Mouse (Mus musculus): ENCODE data around the gene Wdtc1.
A peak's percentile ranks its signal among the peaks of the same experiment; 100 is the strongest.

Gene Wdtc1

DNA sequence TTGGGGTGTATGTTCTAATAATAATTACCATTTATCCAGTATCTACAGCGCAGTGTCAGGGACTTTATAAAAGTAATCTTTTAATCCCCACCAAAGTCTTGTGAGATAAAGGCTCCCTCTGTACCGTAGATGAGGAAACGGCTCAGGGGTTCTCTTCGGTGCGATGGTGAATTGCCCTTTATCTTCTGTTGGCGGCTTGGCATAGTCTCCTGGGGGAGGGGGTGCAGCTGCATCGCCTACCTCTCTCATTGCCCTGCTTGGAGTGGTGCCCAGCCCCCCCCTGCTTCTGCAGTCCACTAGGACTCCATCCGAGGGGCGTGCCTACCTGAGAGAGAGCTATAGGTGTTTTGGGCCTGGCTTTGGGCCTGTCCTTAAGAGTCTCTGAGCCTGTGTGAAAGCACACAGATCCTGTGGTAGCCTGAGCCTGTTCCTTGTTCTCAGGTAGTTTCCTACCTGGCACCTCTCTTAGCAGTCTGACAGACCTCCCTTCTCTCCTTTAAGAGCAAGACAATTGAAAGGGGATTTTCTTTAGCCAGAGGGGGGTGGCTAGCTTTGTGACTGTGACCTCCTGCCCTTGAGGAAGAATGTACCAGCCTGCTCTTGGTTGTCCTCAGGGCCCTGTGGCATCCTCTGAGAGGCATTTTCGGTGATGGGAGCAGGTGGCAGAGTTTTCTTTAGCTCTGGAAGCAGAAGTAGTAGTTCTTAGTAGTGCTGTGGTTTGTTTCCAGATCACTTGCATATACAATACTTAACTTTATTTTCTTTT is 22.7 kb upstream of the Wdtc1 start:
- DNase-seq, result peak; percentile 36 to 40

- peak; percentile 20 to 24 for DNase-seq
These were observed 20.7 kb upstream of the Wdtc1 start for GRCm38 (mm10) chr4:133374011-133374410.

DNA sequence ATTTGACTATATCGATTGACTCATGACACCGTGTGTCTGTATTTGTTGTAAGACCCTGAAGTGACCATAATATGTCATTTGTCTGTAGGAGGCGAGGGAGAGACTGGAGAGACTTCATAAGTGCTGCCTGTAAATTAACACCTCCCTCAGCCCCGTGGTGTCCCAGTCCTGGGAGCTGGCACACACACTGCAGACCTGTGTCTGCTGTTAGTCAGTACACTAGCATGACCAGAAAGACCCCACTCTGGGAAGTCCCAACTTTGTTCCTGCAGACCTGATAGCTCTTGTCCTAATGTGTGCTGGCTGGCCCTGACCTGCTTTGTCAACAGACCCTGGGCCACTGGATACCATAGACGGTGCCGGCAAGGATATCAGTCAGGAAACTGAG is 19.0 kb upstream of the Wdtc1 start:
- peak; percentile 32 to 47 for DNase-seq

GRCm38 (mm10) chr4:133371621-133372277 is 18.5 kb upstream of the Wdtc1 start:
- DNase-seq, result peak in 1 of 2 experiments; percentile 47

GRCm38 (mm10) chr4:133370298-133371274 is 17.3 kb upstream of the Wdtc1 start:
- peak; percentile 40 to 49 for DNase-seq

DNA sequence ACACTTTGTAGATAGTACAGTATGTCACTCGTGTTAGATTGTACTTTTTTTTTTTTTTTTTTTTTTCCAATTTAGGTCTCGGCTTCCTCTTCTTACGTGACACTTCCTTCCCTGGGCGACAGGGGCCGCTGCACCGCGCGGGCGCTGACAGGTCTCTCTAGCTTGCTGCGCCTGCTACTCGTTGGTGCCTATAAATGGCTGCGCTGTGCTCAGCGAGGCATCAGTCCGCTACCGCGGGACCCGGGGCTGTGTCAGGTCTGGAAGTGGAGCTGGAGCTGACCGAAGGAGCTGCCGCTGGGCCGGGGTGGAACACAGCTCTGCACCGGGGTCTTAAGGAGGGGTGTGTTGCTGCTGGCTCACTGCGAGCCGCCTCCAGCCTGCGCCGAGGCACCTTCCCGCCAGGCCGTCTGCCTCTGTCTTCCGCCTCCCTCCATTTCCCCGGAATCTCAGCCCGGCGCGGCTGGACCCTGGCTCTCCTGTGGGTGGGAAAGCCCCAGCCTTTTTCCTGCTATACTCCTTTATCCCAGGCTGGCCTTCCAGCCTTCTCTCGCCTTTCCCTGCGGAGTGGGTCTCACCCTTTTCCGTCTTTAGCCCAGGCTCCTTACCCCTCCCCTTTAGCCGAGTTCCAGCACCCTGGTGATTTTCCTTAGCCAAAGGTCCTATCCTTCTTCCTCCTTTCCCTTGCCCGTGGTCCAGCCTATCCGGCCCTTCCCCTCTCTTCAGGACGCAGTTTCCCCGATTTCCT is 16.4 kb upstream of the Wdtc1 start, which contains the start of gene Slc9a1:
Gene Slc9a1 (plus strand): TSS at position 154 of the 745 bp plus-strand sequence.
- peak; percentile 94 to 98 for DNase-seq

- no peak for DNase-seq
These were observed 1.4 kb upstream of the Wdtc1 start for GRCm38 (mm10) chr4:133354641-133355040.

DNA sequence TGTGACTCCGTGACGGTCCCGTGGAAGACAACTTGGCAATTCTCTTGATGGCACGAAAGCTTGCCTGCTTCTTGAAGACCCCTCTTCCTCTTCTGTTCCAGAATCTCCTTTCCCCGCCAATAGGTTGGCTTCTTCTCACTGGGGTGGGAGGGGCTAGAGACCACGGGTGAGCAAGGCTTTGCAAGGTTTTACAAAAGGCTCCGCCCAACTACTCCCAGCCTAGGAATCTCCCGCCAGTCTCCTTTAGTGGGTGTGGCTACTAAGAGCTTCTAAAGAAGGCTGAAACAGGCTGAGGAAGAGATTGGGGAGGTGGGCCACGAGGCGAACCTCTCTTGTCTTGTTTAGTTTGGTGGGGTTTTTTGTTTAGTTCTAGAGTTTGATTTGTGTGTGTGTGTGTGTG is 484 bp downstream of the Wdtc1 start:
- DNase-seq, result no peak

DNA sequence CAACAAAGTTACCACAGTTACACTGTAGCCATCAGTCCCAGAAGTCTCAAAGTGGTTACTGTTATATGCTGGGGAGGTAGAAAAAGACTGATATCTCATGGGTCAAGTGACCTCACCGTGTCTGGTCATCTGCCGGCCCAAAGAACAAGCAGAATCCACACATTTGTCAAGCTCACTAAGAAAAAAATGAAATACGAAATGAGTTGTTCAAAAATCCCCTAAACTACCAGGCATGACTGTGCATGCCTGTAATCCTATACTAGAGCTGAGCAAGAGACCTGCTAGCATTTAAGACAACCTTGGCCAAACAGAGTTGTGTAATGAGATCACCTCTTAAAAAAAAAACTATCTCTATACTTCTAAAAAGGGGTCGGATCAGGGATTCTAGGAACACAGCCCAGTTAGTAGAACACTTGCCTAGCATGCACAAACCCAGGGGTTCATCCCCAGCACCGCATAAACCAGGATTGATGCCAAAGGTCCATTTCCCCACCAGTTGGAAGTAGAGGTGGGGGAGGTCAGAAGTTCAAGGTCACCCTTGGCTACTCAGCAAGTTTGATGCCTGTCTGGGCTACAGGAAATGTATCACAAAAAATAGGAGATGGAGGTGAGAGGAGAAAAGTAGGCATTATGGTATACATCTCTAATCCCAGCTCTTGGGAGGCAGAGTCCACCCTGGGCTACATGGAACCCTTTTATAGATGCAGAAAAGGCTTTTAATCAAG is 5.1 kb downstream of the Wdtc1 start:
- DNase-seq, result no peak

- DNase-seq, result no peak
These were observed 5.7 kb downstream of the Wdtc1 start for GRCm38 (mm10) chr4:133347624-133348023.

DNA sequence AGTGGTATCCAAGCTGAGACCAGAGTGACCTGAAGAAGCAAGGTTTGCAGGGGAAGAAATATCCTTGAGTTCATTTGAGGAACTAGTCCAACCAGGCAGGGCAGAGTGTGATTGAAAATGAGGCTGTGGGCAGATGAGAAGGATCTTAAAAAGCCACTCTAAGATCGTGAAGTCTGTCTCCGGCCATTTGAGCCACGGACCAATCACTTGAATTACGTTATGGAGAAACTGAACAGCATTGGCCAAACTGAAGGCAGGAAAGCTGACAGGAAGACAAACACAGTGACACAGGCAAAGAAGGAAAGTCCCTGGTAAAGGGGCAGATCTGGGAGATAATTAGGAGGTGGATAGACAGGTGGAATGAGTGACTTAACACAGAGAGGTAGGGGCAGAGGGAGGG is 6.7 kb downstream of the Wdtc1 start:
- no peak for DNase-seq

GRCm38 (mm10) chr4:133345702-133346101 is 7.6 kb downstream of the Wdtc1 start:
- no peak for DNase-seq

GRCm38 (mm10) chr4:133344112-133344511 is 9.2 kb downstream of the Wdtc1 start:
- peak; percentile 58 to 61 for DNase-seq

GRCm38 (mm10) chr4:133340217-133340616 is 13.1 kb downstream of the Wdtc1 start:
- DNase-seq, result no peak

- peak; percentile 100 for DNase-seq
These were observed 14.0 kb downstream of the Wdtc1 start for GRCm38 (mm10) chr4:133339148-133339749.

DNA sequence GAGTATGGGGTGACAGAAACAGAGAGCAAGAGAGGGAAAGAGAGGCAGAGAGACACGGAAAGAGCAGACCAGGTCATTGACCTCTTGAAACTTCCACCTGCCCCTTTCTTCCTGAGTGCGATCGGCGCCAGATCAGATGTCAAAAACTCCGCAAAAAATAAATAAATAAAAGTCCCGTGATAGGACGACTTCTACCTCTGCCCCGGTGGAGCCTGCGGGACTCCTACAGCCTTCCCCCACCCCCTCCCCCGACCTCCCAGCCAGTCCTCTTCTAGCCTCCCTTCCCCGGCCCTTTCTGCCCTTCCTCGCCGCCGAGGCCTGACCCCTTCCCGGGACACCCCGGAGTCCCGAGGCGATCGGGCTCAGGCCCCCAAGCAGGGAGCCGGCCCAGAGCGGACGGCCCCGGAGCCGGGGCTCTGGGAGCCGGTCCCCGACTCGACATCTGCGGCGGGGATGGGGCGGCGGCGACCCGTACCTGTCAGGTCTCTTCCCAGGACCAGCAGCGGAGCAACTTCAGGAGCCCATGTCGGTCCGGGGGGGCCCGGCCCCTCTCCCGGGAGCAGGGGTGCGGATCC is 14.7 kb downstream of the Wdtc1 start:
- DNase-seq, result no peak

GRCm38 (mm10) chr4:133337833-133338520 is 15.3 kb downstream of the Wdtc1 start:
- DNase-seq, result no peak

DNA sequence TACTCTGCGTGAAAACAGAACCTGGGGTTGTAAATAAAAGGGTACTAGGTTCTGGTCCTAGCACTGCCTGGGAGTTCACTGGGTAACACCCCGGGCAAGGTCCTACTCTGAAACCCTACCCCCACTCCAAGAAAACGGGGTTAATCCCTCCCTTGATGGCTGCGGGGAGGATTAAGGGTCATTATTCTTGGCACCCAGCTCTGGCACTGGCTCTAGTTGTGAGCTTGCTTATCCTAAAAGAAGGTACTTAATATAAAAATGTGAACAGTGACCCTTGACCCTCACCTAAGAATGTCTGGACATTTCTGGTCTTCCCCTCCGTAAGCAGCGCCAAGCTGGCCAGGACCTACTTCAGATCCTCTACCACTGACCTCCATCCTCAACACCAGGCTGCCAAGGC is 20.0 kb downstream of the Wdtc1 start:
- DNase-seq, result no peak

- no peak for DNase-seq
These were observed 23.0 kb downstream of the Wdtc1 start for GRCm38 (mm10) chr4:133330296-133330695.

DNA sequence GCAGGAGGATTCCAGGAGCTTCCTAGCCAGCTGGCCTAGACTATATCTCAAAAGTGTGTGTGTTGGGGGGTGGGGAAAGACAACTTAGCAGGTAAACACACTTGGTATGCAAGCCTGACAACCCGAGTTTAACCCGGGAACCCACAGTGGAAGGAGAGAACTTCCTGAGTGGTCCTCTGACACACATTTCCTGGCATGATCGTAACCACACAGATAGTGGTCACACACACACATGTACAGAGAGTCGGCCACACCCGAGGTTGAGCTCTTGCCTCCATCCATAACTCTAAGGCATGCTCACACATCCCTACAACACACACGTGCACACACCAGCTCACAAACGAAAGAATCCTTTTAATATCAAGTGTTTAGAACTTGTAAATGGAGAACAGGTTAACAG is 25.2 kb downstream of the Wdtc1 start:
- DNase-seq, result no peak

Data from cerebellum, adult 18-20 months (tissue).